Mouse (Mus musculus): Measurements from ENCODE around the gene Clasp1.
A peak's percentile ranks its signal among the peaks of the same experiment; 100 is the strongest.

The Clasp1 gene

DNA sequence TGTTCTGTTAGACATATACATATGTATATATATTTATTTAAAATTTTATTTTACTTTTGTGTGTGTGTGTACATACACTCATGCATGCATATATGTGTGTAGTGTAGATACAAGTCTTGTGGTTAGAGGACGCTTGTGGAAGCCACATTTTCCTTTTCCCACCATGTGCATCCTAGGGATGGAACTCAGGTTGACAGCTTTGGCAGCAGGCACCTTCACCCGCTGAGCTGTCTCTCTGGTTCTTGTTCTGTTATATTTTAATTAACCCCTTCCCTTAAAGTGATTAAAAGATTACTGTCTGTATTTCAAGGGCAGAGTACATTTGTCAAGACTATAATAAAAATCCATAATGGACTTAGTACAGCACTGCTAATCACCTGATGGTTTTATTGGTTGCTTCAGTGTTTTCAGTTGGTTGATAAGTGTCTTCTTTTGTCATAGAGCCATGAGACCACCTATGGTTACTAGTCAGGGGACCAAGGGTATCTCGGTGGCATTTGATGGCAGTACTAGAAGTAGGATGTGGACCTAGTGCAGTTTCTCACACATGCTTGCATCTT, 62.1 kb downstream of the Clasp1 start:
- DNase-seq (ENCODE audit: low read depth, low spot score) = no peak

GRCm38 (mm10) chr1:118453577-118453976, 64.7 kb downstream of the Clasp1 start:
- no peak for DNase-seq (ENCODE audit: low read depth, low spot score)

DNA sequence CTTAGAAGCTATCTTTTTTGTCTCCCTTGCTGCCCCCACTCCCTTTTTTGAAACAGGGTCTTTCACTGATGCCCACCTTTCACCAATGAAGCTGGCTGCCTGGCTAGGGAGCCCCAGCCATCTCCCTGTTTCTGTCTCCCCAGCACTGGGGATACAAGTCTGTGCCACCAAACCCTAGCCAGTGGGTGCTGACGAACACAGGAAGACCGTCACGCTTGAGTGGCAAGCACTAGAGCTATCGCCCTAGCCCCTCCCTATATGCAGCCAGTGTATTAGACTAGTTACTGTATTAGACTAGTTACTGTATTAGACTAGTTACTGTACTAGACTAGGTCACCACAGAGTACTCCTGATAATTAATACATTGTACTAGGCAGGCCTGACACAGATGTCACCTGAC, 66.0 kb downstream of the Clasp1 start:
- no peak for DNase-seq (ENCODE audit: low read depth, low spot score)

DNA sequence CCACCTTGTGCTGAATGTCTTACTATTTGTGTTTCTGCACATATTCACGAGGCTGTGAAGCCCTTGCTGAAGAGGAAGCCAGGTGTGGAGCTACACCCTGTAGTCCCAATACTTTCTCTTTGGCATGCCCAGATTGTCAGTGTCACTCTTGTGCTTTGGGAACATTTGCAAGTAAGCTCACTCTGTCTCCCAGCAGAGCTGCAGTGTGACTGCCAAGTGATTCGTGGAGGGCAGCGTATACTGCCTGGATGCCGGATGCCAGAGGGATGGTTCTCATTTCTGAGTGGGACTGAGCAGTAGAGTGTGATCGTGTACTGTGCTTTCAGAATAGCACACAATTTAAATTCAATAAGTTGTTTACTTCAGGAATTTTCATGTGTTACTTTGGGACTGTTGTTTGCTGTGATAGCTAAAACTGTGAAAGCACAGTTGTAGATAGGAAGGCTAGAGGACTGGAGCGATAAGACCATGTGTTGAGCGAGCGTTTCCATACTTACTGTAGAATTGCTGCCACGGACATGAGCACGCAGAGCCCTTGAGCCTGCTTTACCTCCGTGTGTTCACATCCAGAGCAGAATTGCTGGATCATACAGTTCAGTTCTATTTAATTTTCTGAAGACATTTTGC, 68.5 kb downstream of the Clasp1 start:
- DNase-seq (ENCODE audit: low read depth, low spot score) = no peak

DNA sequence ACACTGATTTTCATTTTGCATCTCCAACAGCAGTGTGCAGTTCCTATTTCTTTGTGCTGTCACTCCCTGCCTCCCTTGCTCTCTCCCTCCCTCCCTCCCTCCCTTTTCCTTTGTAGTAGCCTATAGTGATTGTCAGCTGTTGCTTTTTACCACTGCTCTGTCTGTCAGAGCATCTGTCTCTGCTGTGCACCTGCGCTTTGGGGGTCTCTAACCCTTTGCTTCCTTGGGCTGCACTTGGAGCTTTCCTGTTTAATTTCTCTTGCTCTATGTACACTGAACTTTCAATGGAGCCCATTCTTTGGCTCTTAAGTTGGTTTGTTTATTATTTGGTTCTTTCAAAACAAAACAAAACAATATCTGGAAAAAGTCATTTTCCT, 69.0 kb downstream of the Clasp1 start:
- DNase-seq (ENCODE audit: low read depth, low spot score) = no peak

DNA sequence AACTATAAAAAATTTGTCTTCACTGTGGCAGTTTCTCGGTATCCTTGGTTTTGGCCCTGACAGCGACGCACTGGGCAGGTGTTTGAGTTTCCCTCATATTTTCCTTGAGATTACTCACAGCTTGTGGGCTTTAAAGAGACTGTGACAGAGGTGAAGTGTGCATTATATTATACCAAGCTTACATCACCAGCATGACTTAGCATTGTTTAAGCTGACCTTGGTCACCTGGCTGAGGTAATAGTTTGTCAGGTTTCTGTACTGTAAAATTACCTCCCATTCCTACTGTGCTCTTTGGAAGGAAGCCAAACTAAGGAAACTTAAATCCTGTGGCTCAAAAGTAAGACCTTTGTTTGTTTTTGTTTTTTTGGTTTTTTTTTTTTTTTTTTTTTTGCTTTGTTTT, 69.4 kb downstream of the Clasp1 start:
- peak; percentile 16 for DNase-seq (ENCODE audit: low read depth, low spot score)

DNA sequence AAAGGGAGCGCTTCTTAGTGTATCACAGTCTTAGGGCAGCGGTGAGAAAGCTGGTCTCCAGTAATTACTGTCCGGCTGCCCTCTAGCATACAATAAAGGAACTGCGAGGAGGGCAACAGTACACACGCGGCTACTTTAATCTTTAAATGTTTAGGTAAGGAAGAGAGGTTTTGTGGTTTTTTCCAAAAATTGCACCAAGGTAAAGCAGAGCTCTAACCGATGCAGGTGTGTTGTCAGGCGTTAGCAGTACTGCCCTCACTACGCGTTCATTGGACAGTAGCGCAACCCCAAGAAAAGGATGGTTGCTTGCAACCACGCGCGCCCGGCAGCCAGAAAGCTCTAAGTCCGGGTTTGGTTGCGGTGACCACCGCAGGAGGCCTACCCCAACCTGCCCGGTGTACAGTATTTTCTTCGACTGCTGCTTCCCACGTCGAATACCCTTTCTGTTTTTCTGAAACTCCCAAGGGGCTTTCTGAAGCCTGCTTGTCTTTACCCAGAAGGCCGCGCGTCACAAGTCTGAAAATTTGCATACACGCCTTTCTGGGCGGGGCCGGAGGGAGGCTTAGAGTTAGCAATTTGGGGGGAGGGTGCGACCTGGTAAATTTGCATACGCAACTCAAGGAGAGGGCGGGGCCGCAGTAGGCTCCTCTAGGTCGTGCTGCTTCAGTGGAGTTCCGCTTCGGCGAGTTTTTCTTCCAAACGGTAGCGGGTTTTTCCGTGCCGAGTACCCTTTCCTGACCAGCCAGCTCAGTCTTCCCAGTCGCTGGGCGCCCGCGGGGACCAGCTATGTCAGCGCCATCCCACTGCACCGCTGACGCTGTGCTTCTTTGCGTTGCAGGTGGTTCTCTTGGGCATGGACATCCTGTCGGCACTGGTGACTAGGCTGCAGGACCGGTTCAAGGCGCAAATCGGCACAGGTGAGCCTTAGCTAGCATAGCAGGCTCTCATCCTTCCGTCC, 70.4 kb downstream of the Clasp1 start:
- DNase-seq (ENCODE audit: low read depth, low spot score) = peak; percentile 93

DNA sequence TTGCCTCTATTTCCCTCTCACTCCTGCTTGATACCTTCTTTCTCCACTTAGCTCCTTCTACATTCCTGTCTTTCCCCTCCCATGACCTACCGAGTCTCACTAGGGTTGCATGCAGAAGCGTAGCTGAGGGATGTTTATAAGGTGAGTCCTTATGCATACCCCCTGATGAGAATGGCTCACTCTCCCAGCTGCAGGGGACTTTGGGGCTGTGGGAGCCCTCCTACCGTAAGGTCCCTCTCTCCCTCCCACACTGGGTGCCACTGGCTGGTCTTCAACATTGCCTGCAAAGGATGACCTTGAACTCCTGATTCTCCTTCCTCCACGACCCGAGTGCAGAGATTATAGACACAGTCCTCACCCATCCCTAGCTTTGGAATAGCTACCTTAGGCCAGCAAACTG, 71.9 kb downstream of the Clasp1 start:
- no peak for DNase-seq (ENCODE audit: low read depth, low spot score)

DNA sequence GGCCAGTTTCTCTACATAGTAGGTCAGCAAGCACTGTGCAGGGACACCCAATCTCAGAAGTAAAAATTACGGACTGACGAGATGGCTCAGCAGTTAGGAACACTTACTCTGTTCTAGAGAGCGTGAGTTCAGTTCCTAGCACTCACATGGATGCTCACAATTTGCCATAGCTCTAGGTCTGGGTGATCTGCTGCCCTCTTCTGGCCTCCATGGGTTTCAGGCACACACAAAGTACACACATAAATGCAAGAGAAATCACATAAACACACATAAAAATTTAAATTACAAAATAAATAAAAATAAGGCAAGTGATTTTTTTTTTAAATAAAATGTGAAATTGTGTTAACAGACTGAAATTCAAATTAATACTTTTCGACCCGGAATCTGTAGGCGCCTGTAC, 77.2 kb downstream of the Clasp1 start:
- no peak for DNase-seq (ENCODE audit: low read depth, low spot score)

DNA sequence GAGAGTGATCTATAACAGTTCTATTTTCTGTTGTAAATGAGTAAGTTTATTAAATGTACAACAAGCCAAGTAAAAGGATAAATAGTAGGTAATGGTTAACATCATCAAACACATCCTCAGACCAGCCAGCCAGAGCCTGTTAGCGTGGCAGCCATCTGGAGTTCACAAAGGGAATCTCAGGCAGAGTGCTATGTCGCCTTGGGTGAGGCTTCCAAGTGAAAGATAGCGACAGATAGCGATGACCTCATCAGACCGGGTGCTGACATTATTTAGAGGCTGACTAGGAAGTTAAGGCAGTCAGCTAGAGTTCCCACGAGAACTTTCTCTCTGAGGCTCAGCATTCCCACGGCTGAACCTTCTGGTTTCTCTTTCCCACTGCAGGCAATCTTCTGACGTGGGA, 83.5 kb downstream of the Clasp1 start:
- DNase-seq (ENCODE audit: low read depth, low spot score) = no peak

GRCm38 (mm10) chr1:118476919-118477318, 88.1 kb downstream of the Clasp1 start:
- DNase-seq (ENCODE audit: low read depth, low spot score) = no peak

GRCm38 (mm10) chr1:118479246-118479645, 90.4 kb downstream of the Clasp1 start:
- no peak for DNase-seq (ENCODE audit: low read depth, low spot score)

GRCm38 (mm10) chr1:118480484-118481364, 91.9 kb downstream of the Clasp1 start:
- DNase-seq (ENCODE audit: low read depth, low spot score) = no peak

DNA sequence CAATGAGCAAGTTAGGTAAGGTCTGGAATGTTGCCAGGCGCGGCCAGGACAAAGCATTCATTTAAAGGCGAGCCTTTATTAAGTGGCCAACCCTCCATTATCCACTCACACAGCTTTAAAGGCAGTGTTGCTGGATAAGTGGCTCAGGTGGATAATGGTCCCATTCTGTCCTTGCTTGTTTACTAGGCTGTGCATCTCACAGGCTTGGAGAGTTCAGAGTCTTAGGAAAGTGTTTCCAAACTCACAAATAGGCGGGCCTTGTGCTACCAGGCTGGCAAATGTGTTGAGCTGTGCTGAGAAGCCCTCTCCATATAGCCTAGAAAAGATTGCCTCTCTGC, 92.5 kb downstream of the Clasp1 start:
- no peak for DNase-seq (ENCODE audit: low read depth, low spot score)

DNA sequence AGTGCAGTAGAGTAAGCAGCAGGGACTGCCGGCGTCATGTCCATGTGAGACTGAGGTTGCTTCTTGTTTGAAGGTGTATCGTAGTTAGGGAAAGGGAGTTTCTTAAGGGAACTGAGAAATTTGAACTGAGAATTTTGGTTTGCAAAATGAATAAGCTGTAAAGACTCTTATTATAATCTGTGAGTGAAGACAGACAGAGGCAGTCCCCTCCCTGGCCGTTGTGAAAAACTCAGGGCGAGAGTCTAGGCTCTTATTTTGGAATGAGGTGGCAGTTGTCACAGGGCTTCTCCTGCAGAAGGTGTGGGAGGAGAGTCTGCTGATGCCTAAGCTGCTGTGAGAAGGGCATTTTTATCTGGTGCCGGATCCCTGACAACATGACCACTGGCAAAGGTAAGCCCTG, 92.8 kb downstream of the Clasp1 start:
- no peak for DNase-seq (ENCODE audit: low read depth, low spot score)

DNA sequence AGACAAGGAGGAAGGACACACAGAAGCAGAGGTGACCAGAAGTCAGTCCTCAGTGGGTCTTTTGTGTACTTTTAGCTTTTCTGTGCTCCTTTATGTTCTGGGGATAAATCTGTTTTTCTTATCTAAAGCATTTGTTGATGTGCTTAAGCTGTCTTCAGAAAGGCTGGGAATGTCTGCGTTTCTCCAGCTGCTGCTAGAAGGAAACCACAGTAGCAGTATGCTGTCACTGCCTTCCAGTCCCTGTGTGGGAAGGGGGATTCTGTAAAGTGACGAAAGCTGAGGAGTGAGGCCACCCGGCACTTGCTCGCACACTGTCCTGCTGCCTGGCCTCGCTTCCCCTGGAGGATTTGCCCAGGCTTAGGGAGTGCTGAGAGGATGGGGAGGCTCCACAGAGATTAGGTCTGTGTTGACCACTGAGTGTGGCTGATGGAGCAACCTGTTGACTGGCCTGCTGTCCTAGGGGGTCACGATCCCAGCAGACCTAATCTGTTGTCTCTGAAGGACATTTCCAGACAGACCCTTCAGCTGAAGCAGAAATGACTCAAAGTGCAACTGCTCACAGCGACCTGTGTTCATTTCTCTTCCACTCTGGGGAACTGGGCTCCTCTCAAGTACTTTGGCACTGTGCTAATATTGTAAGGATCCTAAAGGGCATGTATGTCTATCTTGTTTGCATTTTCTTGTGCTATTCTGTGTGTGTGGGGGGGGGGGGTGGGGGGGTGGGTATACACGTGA, 93.6 kb downstream of the Clasp1 start:
- DNase-seq (ENCODE audit: low read depth, low spot score) = no peak

DNA sequence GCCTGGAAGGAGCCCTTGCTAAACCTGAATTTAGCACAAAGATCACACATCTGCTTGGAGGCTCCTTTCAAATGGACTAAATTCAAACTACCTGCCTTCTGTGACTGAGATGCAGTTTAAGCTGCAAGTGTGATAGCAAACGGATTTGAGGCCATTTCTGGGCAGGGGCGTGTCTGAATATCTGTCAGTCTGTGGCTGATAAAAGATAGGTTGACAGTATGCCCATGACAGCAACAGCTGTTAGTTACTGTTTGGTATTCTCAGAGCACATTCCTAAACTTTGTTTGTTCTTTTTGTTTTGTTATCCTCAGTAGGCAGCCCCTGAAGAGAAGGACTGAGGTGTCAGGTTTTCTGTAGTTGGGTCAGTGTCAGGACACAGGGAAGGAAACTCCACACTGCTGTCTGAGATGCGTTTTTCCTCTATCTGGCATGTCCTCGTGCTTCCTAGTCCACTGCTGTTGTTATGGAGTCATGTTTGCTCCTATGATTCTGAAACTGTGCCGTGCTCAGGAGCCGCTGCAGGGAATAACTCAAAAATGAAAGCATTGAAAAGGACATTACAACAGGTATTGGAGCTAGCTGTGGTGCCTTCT, 94.7 kb downstream of the Clasp1 start:
- no peak for DNase-seq (ENCODE audit: low read depth, low spot score)

- no peak for DNase-seq (ENCODE audit: low read depth, low spot score)
These were observed 96.7 kb downstream of the Clasp1 start for GRCm38 (mm10) chr1:118485572-118485971.

DNA sequence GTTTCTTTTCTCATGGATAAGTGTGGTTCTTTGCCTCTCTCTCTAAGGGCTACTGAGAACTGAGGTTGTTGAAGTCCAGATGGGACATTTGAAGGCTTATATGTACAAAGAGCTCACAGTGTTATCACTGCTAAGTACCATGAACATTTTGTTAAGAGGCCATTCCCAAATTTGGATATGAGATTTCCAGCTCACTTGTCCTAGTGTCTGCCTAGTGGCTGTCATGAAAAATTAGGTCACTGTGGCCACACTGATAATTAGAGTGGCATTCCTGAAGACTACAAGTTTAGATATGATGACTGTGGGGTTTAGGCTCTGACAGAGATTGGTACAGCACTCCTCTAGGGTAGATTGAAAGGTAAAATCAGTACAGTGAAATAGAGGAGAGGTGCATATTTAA, 97.2 kb downstream of the Clasp1 start:
- no peak for DNase-seq (ENCODE audit: low read depth, low spot score)

DNA sequence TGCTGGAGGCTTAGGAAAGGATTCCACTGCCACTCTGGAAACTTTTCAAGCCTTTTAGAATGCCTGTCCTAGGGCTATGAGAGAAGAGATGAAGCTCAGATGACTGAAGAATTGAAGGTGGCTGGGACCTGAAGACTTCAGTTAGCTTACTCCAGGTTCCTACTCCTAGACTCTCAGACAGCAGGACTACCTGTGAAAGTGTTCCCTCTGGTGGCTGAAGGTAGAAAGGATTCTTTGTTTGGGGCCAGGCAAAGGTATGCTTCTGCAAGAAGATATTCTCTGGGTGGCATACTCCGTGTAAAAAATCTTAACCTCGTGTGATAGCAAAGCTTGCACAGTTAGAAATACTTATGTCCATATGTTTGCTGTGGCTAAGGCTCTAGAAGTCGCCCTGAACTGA, 104.0 kb downstream of the Clasp1 start:
- DNase-seq (ENCODE audit: low read depth, low spot score) = no peak

DNA sequence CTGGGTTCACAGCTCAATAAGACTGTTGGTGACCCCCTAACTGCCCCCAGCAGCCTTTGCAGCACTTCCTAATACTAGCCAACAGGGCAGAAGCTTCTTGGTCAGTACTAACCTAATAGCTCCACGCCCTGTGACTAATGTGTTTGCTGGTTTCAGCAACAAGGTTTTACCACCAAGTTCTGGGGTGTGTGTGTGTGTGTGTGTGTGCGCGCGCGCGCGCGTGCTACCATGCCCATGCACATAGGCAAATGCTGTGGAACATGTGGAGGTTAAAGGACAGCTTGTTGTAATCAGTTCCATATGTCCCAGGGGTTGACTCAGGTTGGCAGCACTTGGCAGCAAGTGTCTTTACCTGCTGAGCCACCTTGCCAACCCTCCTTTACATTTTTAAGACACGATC, 105.7 kb downstream of the Clasp1 start:
- peak; percentile 18 for DNase-seq (ENCODE audit: low read depth, low spot score)
